Mouse (Mus musculus): ENCODE measurements around the gene Kmt2c. TPM values are rescaled to one million over a fixed set of nuclear protein-coding genes. Genes with fewer than 3 reads are reported as not detected.
A peak's percentile ranks its signal among the peaks of the same experiment; 100 is the strongest.

The Kmt2c gene
- polyA plus RNA-seq, 1 experiment from 2014 or later: 10.5 TPM

DNA sequence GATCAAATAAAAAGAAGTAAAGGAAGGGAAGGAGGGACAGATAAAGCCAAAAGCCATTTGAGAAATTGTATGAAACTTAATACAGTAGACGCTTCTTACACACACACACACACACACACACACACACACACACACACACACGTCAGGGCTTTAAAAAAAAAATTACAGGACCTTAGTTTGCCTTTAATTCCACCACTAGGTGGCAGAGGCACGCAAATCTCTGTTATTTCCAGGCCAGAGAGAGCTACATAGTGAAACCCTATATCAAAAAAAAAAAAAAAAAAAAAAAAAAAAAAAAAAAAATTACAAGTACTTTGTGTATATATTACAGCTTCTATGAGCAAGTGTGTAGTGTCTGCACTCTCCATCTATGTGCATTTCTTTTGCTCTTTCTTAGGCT, 62.5 kb downstream of the Kmt2c start:
- 21% methylated on average over 3 of the region's 3 CpGs for WGBS
- no peak overlapping the region for H3K27ac ChIP-seq (replicated peaks)
- no peaks in the 10 kb centered on the region for H3K4me1 ChIP-seq
- H3K36me3 ChIP-seq: peaks cover 8% of the 10 kb centered on the region; the same call in 1 of the 2 replicates
- no peak overlapping the region for H3K4me3 ChIP-seq
- H3K9me3 ChIP-seq (replicated peaks): no peaks in the 10 kb centered on the region; the same call in 1 of the 2 replicates
- DNase-seq (ENCODE audit: low spot score): peak; percentile 17
- H3K27me3 ChIP-seq (ENCODE audit: low read depth, poor library complexity, severe bottlenecking): no peaks in the 10 kb centered on the region

DNA sequence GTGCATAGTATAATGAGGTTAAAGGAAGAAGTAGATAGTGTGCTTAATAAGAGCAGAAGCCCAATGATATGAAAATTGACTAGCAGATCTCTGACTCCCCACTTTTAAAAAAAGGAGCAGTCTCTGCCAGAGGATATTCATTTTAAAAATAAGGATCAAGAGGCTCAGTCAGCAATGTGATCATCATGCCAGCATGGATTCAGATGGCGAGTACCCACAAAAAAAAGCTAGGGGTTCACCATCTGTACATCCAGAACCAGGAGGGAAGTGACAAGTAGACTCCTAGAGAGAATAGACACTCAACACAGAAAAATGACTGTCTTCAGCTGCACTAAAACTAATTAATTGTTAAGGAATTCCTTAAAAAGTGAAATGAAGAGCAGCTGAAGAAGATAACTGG, 76.0 kb downstream of the Kmt2c start:
- H3K27me3 ChIP-seq (ENCODE audit: low read depth, poor library complexity, severe bottlenecking): no peaks in the 10 kb centered on the region
- H3K27ac ChIP-seq (replicated peaks): no peak overlapping the region
- no peak for DNase-seq (ENCODE audit: low spot score)
- no peaks in the 10 kb centered on the region for H3K4me1 ChIP-seq
- H3K9me3 ChIP-seq (replicated peaks): no peaks in the 10 kb centered on the region
- H3K4me3 ChIP-seq: no peak overlapping the region
- 81% methylated on average over 1 of the region's 1 CpGs for whole genome bisulfite sequencing
- no peaks in the 10 kb centered on the region for H3K36me3 ChIP-seq

DNA sequence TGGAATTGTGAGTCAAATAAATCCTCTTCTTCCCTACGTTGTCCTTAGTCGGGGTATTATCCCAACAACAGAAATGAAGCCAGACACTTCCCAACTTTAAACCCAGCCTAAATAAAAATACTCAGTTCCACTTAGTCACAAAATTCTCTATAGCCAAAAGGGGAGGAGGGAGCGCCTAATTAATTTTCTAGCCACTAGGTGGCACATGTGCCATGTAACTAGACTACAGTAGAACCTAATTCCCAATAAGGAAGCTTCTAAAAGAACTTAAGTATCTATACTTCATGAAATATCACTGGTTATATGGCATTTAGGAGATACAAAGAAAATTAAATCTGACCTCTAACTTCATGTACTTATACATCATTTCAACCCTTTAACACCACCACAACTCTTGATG, 78.0 kb downstream of the Kmt2c start:
- whole genome bisulfite sequencing: 39% methylated on average over 3 of the region's 3 CpGs
- Histone ChIP-seq H3K4me3 (no peak overlapping the region), H3K4me1 (no peaks in the 10 kb centered on the region), H3K27ac (replicated peaks) (no peak overlapping the region), H3K27me3 (ENCODE audit: low read depth, poor library complexity, severe bottlenecking) (no peaks in the 10 kb centered on the region), H3K9me3 (replicated peaks) (no peaks in the 10 kb centered on the region), H3K36me3 (no peaks in the 10 kb centered on the region)
- DNase-seq (ENCODE audit: low spot score): no peak

DNA sequence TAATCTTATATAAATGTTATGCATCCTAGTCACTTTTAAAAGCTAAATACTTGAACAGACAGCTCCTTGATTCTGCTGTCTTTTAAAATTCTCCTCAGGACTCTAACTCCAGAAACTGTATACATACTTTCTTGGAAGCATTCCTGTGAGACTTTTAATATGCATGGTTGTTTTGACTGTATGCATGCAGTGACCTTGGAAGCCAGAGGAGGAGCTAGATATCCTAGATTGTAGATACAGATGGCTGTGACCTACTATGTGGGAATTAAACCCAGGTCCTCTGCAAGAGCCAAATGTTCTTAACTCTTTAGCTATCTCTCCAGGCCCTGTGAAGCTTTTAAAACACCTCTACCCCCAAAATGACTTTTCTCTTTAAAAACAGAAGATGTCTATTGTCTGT, 83.2 kb downstream of the Kmt2c start:
- Histone ChIP-seq H3K36me3 (peaks cover 6% of the 10 kb centered on the region; the same call in 1 of the 2 replicates), H3K4me1 (no peaks in the 10 kb centered on the region), H3K4me3 (no peak overlapping the region), H3K27me3 (ENCODE audit: low read depth, poor library complexity, severe bottlenecking) (no peaks in the 10 kb centered on the region), H3K9me3 (replicated peaks) (no peaks in the 10 kb centered on the region), H3K27ac (replicated peaks) (no peak overlapping the region)
- no peak for DNase-seq (ENCODE audit: low spot score)

DNA sequence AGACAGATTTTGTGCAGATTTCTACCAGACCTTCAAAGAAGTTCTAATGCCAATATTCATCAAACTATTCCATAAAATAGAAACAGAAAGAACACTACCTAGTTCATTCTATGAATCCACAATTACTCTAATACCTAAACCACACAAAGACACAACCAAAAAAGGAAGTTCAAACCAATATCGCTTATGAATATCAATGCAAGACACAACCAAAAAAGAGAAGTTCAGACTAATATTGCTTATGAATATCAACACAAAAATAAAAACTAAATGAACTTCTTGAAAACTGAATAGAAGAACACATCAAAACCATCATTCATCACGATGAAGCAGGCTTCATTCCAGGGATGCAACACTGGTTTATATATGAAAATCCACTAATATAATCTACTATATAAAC, 101.9 kb downstream of the Kmt2c start:
- H3K27ac ChIP-seq (replicated peaks): no peak overlapping the region
- H3K4me1 ChIP-seq: no peaks in the 10 kb centered on the region
- no peak for DNase-seq (ENCODE audit: low spot score)
- H3K36me3 ChIP-seq: peaks cover 24% of the 10 kb centered on the region
- H3K4me3 ChIP-seq: no peak overlapping the region
- WGBS: 89% methylated on average over 2 of the region's 2 CpGs
- H3K27me3 ChIP-seq (ENCODE audit: low read depth, poor library complexity, severe bottlenecking): no peaks in the 10 kb centered on the region
- no peaks in the 10 kb centered on the region for H3K9me3 ChIP-seq (replicated peaks)

DNA sequence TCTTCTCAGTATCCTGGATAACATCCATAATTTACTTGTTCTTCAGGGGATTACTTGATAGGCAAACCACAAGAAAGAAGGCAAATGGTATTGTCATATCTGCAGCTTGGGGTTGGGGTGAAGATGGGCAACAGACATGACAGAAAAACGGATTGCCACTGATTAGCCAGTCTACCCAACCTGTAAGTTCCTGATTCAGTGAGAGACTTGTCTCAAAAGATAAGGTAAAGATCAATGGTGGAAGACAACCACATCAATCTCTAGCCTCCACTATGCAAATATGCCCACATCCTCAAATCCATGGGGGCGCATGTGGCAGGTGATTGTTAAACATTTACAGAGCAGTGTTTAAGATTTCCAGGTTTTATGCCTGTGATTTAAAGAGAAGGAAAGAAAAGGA, 105.9 kb downstream of the Kmt2c start:
- WGBS: 88% methylated on average over 2 of the region's 2 CpGs
- no peak for DNase-seq (ENCODE audit: low spot score)
- Histone ChIP-seq H3K9me3 (replicated peaks) (no peaks in the 10 kb centered on the region), H3K36me3 (peaks cover 6% of the 10 kb centered on the region), H3K27ac (replicated peaks) (no peak overlapping the region), H3K4me3 (no peak overlapping the region), H3K27me3 (ENCODE audit: low read depth, poor library complexity, severe bottlenecking) (no peaks in the 10 kb centered on the region), H3K4me1 (no peaks in the 10 kb centered on the region)

DNA sequence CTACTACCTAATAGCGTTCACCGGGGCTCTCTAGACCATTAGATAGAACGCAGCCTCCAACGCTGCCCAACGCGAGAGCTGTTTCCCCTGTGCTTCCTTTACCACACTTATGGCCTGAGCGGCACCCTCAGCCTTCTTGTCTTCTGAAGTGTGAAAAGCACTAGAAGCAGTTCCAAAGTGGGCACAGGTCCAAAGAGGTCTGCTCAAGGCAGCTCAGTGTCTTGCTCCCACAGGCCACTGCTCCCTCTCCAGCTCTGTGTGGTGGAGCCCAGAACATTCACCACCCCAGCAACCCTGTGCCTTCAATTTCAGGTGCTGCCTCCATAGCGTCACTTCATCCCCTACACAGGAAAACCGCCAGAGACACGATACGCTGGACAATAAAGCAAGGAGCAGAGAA, 115.0 kb downstream of the Kmt2c start:
- Histone ChIP-seq H3K4me1 (peaks cover 9% of the 10 kb centered on the region; the same call in 1 of the 2 replicates), H3K27me3 (ENCODE audit: low read depth, poor library complexity, severe bottlenecking) (no peaks in the 10 kb centered on the region), H3K27ac (replicated peaks) (no peak overlapping the region), H3K4me3 (no peak overlapping the region), H3K36me3 (peaks cover 14% of the 10 kb centered on the region), H3K9me3 (replicated peaks) (no peaks in the 10 kb centered on the region)
- WGBS: 93% methylated on average over 11 of the region's 11 CpGs
- DNase-seq (ENCODE audit: low spot score): no peak

DNA sequence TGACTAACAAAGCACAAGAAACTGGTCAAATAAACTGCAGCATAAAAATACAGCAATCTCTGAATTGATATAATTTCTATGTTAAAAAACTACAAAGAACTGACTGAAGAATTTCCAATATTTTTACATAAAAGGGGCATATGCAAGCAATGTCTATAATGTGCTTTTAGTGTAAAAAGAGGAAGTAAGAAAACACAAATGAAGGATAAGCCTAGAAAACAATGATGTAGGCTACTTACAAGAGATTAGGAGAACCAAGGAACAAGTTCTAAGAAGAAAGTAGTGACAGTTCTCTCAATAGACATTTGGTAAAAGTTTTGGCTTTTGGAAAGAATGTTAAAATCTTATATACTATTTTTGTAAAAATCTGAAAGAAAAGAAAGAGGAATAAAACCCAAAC, 119.4 kb downstream of the Kmt2c start:
- no peak for DNase-seq (ENCODE audit: low spot score)
- H3K27me3 ChIP-seq (ENCODE audit: low read depth, poor library complexity, severe bottlenecking): no peaks in the 10 kb centered on the region
- peaks cover 9% of the 10 kb centered on the region; the same call in 1 of the 2 replicates for H3K4me1 ChIP-seq
- no peak overlapping the region for H3K4me3 ChIP-seq
- no peak overlapping the region for H3K27ac ChIP-seq (replicated peaks)
- peaks cover 9% of the 10 kb centered on the region for H3K36me3 ChIP-seq
- H3K9me3 ChIP-seq (replicated peaks): no peaks in the 10 kb centered on the region

DNA sequence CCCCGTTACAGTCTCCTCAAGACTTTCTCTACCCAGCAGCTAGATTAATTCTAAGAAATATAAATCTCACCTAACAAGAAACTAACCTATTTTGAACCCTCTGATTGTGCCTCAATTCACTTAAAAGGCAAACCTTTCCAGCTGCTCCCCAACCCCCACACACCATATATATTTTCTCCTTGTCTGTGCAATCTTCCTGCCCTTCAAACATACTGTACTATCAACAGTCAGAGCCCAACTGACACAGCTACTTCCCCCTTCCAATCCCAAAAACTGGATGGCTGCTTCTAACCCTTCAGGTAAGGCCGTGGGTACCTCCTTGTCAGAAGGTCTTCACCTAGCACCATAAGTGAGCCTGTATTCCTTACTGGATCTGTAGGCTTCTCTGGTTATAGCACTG, 130.2 kb downstream of the Kmt2c start:
- no peaks in the 10 kb centered on the region for H3K4me1 ChIP-seq
- H3K27ac ChIP-seq (replicated peaks): no peak overlapping the region
- WGBS: 97% methylated on average over 2 of the region's 2 CpGs
- H3K9me3 ChIP-seq (replicated peaks): no peaks in the 10 kb centered on the region
- H3K27me3 ChIP-seq (ENCODE audit: low read depth, poor library complexity, severe bottlenecking): no peaks in the 10 kb centered on the region
- peaks cover 10% of the 10 kb centered on the region for H3K36me3 ChIP-seq
- H3K4me3 ChIP-seq: no peak overlapping the region
- DNase-seq (ENCODE audit: low spot score): no peak

DNA sequence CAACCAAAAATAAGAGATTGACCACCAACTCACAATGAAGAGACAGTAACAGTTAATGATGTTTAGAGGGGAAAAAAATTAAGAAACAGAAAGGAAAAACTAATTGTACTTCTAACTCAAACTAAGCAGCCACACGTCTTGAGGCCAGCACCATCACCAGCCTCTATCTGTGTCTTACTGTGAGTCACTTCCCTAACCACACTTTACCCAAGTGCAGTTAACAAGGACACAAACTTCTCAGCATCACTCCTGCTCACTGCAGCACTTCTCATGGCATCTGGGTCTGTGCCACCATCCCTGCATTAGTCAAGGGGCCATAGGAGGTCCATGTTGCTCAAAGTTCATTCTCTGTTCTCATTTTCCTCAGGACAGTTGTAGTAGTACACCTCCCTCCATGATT, 131.5 kb downstream of the Kmt2c start:
- no peaks in the 10 kb centered on the region for H3K9me3 ChIP-seq (replicated peaks)
- no peaks in the 10 kb centered on the region for H3K27me3 ChIP-seq (ENCODE audit: low read depth, poor library complexity, severe bottlenecking)
- WGBS: 89% methylated on average over 1 of the region's 1 CpGs
- no peak for DNase-seq (ENCODE audit: low spot score)
- H3K36me3 ChIP-seq: 0 out of 2 replicates have a peak, but pooled peaks cover 2% of the 10 kb centered on the region
- H3K4me1 ChIP-seq: no peaks in the 10 kb centered on the region
- H3K27ac ChIP-seq (replicated peaks): no peak overlapping the region
- no peak overlapping the region for H3K4me3 ChIP-seq

DNA sequence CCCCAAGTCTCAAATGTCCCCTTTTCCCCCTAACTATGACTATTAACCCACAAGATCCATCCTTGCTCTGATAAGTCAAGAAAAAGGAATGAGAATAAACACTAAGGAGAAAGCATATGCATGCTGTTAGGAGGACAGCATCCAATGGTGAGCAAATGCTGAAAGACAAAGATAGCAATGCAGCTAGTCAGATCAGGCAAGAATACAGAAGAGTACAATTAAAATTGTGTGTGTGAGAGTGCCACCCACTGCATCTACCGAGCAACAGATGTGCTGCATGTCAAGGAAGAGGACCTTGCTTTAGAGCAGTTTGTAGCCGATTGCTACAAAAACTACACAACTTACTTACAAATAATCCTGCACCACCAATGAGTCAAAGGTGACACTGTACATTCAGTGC, 145.1 kb downstream of the Kmt2c start:
- no peaks in the 10 kb centered on the region for H3K9me3 ChIP-seq (replicated peaks)
- 92% methylated on average over 2 of the region's 2 CpGs for WGBS

DNA sequence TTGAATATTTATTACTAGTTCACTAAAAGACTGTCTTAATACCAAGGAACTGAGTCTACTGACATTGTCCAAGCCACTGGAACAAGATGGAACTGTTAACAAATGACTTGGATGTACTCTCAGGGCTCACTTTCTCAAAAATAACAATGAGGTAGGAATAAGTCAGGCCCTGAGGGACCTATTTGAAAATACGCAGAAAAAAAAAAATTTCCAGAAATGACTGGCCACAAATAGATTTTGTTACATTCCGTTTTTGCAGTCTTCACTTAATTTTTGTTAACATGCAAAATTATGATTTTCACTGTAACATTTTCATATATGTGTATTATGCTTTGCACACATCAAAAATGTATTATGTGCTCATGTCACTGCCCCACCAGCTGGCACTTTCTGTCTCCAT, 167.3 kb downstream of the Kmt2c start:
- H3K27me3 ChIP-seq (ENCODE audit: low read depth, poor library complexity, severe bottlenecking): no peaks in the 10 kb centered on the region
- no peak for DNase-seq (ENCODE audit: low spot score)
- H3K36me3 ChIP-seq: peaks cover 28% of the 10 kb centered on the region
- no peaks in the 10 kb centered on the region for H3K9me3 ChIP-seq (replicated peaks)
- 95% methylated on average over 2 of the region's 2 CpGs for WGBS
- no peaks in the 10 kb centered on the region for H3K4me1 ChIP-seq
- no peak overlapping the region for H3K27ac ChIP-seq (replicated peaks)
- H3K4me3 ChIP-seq: no peak overlapping the region

More for the DNA sequence above, 145.1 kb downstream of the Kmt2c start:
- Histone ChIP-seq H3K4me3 (no peak overlapping the region), H3K4me1 (no peaks in the 10 kb centered on the region), H3K27ac (replicated peaks) (no peak overlapping the region), H3K36me3 (peaks cover 21% of the 10 kb centered on the region), H3K27me3 (ENCODE audit: low read depth, poor library complexity, severe bottlenecking) (no peaks in the 10 kb centered on the region)
- DNase-seq (ENCODE audit: low spot score): no peak

DNA sequence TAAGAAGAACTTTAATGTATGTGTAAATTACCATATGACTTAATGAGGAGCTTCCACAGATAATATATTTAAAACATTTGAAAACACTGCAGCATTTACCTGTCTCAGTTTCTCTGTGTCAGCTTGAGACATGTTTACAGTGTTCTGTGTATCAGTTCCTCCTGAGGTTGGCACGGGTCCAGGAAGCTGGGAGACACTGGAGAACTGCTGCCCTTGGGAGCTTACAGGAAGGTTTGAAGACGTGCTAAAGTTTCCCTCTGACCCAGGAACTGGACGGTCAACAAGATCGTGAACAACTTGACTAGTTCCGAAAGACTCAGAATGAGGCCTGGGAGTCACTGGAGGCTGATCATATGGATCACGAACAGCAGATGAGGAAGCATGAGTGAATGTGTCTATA, 184.7 kb downstream of the Kmt2c start:
- WGBS: 93% methylated on average over 6 of the region's 6 CpGs
- no peak overlapping the region for H3K4me3 ChIP-seq
- H3K27ac ChIP-seq (replicated peaks): no peak overlapping the region
- no peaks in the 10 kb centered on the region for H3K27me3 ChIP-seq (ENCODE audit: low read depth, poor library complexity, severe bottlenecking)
- no peak for DNase-seq (ENCODE audit: low spot score)
- no peaks in the 10 kb centered on the region for H3K9me3 ChIP-seq (replicated peaks)
- H3K4me1 ChIP-seq: no peaks in the 10 kb centered on the region
- peaks cover 76% of the 10 kb centered on the region for H3K36me3 ChIP-seq

DNA sequence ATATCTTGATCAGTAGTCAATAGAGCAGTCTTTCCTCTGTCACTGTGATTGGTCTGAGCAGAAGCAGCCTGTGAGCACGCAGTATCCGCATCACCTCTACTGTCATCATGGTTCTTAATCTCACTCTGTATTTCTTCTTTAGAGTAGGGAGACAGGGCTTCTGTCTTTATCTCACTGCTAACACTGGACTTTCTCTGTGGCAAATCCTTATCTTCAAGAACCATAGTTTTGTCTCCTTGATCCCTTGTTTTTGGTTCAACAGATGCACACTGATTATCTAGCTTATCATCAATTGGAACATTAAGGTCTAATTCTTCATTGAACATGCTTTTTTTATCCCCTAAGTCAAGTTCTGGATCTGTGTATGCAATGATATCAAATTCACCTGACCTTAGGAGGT, 188.4 kb downstream of the Kmt2c start:
- WGBS: 100% methylated on average over 2 of the region's 2 CpGs
- Histone ChIP-seq H3K27ac (replicated peaks) (no peak overlapping the region), H3K27me3 (ENCODE audit: low read depth, poor library complexity, severe bottlenecking) (no peaks in the 10 kb centered on the region), H3K4me1 (no peaks in the 10 kb centered on the region), H3K9me3 (replicated peaks) (no peaks in the 10 kb centered on the region), H3K4me3 (no peak overlapping the region), H3K36me3 (peaks cover 63% of the 10 kb centered on the region)
- DNase-seq (ENCODE audit: low spot score): no peak

Measured in midbrain, embryonic 10.5 days (tissue).